Mouse (Mus musculus) kidney, embryonic 14.5 days (tissue): ENCODE measurements around the gene Nr3c2. TPM values are rescaled to one million over a fixed set of nuclear protein-coding genes. Genes with fewer than 3 reads are reported as not detected.

Experiments used
- ATAC-seq: fragments of 200-750 bp; cut with Nextera tagmentation; 2 replicates; pipeline ENCODE4 v1.8.0; 2017; ENCODE audit warnings: moderate number of reproducible peaks, mild to moderate bottlenecking, moderate TSS enrichment, moderate library complexity; ENCODE audit not compliant: low FRiP score, low TSS enrichment
- H3K27ac ChIP-seq: fragments of 300-500 bp; sonication (generic); 2 replicates; pipeline ENCODE4 v1.5.1; 2014; ENCODE audit warnings: low read depth, mild to moderate bottlenecking, low read length, moderate library complexity, mixed read lengths
- H3K27me3 ChIP-seq: fragments of 300-500 bp; sonication (generic); 2 replicates; pipeline ENCODE4 v1.6.1; 2014; ENCODE audit warnings: mild to moderate bottlenecking, low read length; ENCODE audit not compliant: control insufficient read depth, insufficient read depth
- H3K36me3 ChIP-seq: fragments of 300-500 bp; sonication (generic); 2 replicates; pipeline ENCODE4 v1.6.1; 2014; ENCODE audit warnings: low read length, mixed read lengths; ENCODE audit not compliant: control insufficient read depth, insufficient read depth
- H3K4me1 ChIP-seq: fragments of 300-500 bp; sonication (generic); 2 replicates; pipeline ENCODE4 v1.6.1; 2014; ENCODE audit warnings: low read length, mixed read lengths; ENCODE audit not compliant: control insufficient read depth, insufficient read depth
- H3K4me2 ChIP-seq: fragments of 300-500 bp; sonication (generic); replicated peaks from 2 replicates; pipeline ENCODE4 v1.6.1; 2014; ENCODE audit warnings: low read depth, mild to moderate bottlenecking, low read length
- H3K4me3 ChIP-seq: fragments of 300-500 bp; sonication (generic); 2 replicates; pipeline ENCODE4 v1.5.1; 2014; ENCODE audit warnings: mild to moderate bottlenecking, low read length
- H3K9ac ChIP-seq: fragments of 300-500 bp; sonication (generic); 2 replicates; pipeline ENCODE4 v1.6.1; 2014; ENCODE audit warnings: low read depth, mild to moderate bottlenecking, low read length, moderate library complexity
- H3K9me3 ChIP-seq: fragments of 300-500 bp; sonication (generic); 2 replicates; pipeline ENCODE4 v1.6.1; 2016; ENCODE audit warnings: low read length; ENCODE audit not compliant: control insufficient read depth
- WGBS: fragments of 180-500 bp; shearing (Covaris S2); extraction: QIAGEN DNeasy Blood & Tissue Kit; methylation state at CpG from one replicate; pipeline ENCODE4 v1.1.7; 2014; 5-methylcytosine and 5-hydroxymethylcytosine counted together
- polyA plus RNA-seq: library from polyadenylated mRNA; unstranded; fragments of >200 nt; fragmentation: Nextera tagmentation; extraction: Ambion mirVana; gene quantifications from 2 replicates; pipeline ENCODE4 v1.2.1, GENCODE M21; 2014

Nr3c2 gene
- 1.4 and 3.2 TPM in 2 replicates for polyA plus RNA-seq

DNA sequence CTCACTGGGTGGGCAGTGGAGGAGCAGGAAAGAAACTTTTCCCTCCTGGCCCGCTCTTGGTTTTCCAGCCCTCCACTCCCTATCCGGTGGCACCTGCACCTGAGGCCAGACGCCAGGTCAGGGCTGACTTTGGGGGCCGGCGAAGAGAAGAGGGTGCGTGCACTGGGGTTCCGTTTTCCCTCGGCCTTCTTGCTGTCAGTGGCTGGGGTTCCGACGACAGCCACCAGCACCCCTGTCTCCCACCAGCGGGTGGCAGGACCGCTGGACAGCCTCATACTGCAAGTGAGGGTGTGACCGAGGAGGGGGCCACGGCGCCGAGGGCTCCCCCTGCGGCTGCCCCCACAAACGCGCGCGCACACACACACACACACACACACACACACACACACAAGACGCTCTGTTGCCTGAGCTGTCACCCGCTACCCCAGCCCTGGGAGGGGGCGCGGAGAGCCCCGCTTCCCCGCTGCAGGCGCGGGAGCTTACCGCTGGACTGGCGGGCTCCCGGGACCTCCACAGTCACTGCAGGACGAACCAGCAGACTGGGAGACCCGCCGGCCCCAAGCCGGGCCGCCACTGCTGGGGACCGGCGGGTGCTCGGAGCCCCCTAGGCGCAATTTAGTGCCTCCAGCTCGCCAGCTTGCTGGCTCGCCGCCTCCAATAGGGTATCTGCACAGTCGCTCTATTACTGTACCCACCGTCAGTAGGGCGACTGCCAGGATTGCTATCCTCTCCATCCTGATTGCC lies at the start of gene Nr3c2:
Gene Nr3c2 (plus strand): TSS at position 32 of the 744 bp plus-strand sequence.
- under 1% methylated on average over 45 of the region's 47 CpGs for WGBS
- H3K9me3 ChIP-seq = no peaks in the 10 kb centered on the region
- H3K4me3 ChIP-seq = peak within 1 kb of the TSS; percentile 49
- H3K27me3 ChIP-seq = peaks cover 43% of the 10 kb centered on the region
- H3K4me2 ChIP-seq = peak within 1 kb of the TSS; percentile 83
- ATAC-seq = no peak
- H3K9ac ChIP-seq = peak within 1 kb of the TSS; percentile 38
- peaks cover 11% of the 10 kb centered on the region; the same call in 1 of the 2 replicates for H3K4me1 ChIP-seq
- H3K36me3 ChIP-seq = no peaks in the 10 kb centered on the region
- no peak within 1 kb of the TSS for H3K27ac ChIP-seq

DNA sequence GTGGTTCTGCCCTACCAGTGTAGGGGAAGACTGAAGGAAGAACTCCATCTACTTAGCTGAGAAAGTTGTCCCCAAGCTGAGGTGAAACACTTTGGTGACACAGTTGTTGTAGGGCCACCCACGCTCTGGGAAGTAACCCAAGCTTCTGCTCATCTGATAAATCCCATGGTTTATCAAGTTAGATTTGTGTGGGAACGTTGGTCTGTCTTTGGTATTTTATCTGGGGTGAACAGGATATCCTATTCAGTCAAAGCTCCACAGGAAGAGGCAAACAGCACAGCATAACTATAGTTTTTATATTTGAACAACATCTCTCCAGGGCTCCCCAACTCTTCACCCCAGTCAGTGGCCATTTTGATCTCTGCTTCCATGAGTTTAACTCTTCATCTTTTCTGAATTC lies 40.7 kb upstream of the Nr3c2 start:
- no peak overlapping the region for H3K4me2 ChIP-seq
- ATAC-seq = no peak
- no peaks in the 10 kb centered on the region for H3K36me3 ChIP-seq
- no peaks in the 10 kb centered on the region for H3K9me3 ChIP-seq
- no peak overlapping the region for H3K4me3 ChIP-seq
- H3K4me1 ChIP-seq = no peaks in the 10 kb centered on the region
- H3K27me3 ChIP-seq = no peaks in the 10 kb centered on the region
- no peak overlapping the region for H3K9ac ChIP-seq
- no peak overlapping the region for H3K27ac ChIP-seq
- WGBS = 68% methylated on average over 2 of the region's 2 CpGs

DNA sequence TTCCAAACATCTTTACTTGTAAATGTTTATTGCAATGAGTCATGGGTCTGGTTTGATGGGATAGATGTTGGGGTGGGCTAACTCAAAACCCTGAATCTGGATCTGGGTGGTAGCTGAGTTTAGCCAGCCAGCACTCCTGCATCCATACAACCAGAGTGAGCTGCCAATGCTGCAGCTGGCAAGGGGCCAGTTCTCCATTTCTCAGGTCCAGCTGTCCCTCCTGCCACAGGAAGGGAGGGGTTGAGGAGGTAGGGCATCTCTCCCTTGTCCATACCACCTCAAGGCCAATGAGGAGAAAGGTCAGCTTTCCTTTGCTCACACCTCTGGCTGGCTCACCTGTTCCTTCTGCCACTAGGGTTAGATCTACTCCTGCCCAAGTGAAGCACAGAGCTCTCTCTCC lies 39.5 kb upstream of the Nr3c2 start:
- no peaks in the 10 kb centered on the region for H3K4me1 ChIP-seq
- H3K27ac ChIP-seq = no peak overlapping the region
- no peaks in the 10 kb centered on the region for H3K36me3 ChIP-seq
- H3K9ac ChIP-seq = no peak overlapping the region
- no peak overlapping the region for H3K4me3 ChIP-seq
- no peak overlapping the region for H3K4me2 ChIP-seq
- no peaks in the 10 kb centered on the region for H3K27me3 ChIP-seq
- no peak for ATAC-seq
- H3K9me3 ChIP-seq = no peaks in the 10 kb centered on the region

DNA sequence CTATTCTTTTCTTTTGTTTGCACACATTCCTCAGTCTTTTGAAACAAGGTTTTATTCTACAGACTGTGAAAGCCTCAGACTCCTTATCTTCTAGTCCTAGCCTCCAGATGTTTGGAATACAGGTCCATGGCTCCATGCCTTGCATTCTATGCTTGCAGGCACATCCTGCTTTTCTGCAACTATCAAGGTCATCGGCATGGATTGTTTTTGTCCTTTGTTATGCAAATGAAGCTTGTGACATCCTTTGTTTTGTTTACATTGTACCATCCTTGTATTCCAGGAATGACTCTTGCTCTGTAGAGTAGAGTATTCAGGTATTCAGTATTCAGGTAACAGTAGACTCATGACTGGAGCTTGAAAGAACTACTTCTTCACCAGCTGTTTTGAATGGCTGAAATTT lies 36.2 kb upstream of the Nr3c2 start:
- Histone ChIP-seq H3K9me3 (no peaks in the 10 kb centered on the region), H3K27ac (no peak overlapping the region), H3K9ac (no peak overlapping the region), H3K36me3 (no peaks in the 10 kb centered on the region), H3K4me2 (no peak overlapping the region), H3K4me1 (no peaks in the 10 kb centered on the region), H3K27me3 (no peaks in the 10 kb centered on the region), H3K4me3 (no peak overlapping the region)
- 93% methylated on average over 1 of the region's 1 CpGs for WGBS
- ATAC-seq = no peak

DNA sequence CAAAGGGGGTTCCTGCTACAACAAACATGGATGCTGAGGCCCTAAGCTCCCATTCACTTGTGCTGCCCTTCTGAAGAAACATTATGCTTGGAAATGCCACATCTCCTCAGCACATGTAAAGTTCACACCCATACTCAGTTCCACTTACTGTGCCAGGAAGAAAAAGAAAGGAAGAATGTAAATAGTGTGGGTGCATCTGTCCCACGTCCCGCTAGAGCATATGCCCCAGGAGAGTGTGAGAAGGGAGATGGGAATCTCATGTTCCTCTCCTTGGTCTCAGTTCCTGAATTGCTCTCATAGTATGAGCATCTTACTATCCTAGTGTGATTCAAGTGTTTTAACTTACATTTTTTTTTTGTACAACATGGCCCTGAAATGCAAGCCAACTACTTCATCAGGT lies 22.4 kb upstream of the Nr3c2 start:
- no peak for ATAC-seq
- H3K4me2 ChIP-seq = no peak overlapping the region
- no peak overlapping the region for H3K4me3 ChIP-seq
- H3K36me3 ChIP-seq = no peaks in the 10 kb centered on the region
- H3K4me1 ChIP-seq = no peaks in the 10 kb centered on the region
- WGBS = 98% methylated on average over 2 of the region's 2 CpGs
- H3K9me3 ChIP-seq = no peaks in the 10 kb centered on the region
- H3K27ac ChIP-seq = no peak overlapping the region
- no peak overlapping the region for H3K9ac ChIP-seq
- H3K27me3 ChIP-seq = no peaks in the 10 kb centered on the region

DNA sequence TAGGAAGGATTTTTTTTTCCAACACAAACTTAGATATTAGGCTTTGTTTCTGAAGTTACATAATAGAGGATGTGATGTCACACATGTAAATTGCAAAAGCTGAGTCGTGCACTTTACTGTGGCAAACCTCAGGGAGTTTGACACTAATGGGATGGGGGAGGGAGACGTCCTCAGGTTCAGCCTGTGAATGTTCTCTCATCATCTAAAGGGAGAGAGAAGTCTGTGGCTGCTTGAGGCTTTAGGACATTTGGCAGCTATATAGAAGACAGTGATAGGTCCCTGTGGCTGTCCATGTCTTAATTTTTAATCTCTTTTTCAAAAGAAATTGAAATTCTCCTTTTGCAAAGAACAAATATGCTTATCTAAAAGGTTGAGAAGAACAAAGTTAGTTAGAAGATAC lies 2.2 kb upstream of the Nr3c2 start:
- H3K27ac ChIP-seq = no peak overlapping the region
- no peak overlapping the region for H3K4me2 ChIP-seq
- ATAC-seq = no peak
- H3K9ac ChIP-seq = no peak overlapping the region
- peaks cover 33% of the 10 kb centered on the region for H3K27me3 ChIP-seq
- H3K36me3 ChIP-seq = no peaks in the 10 kb centered on the region
- no peaks in the 10 kb centered on the region for H3K9me3 ChIP-seq
- H3K4me3 ChIP-seq = no peak overlapping the region
- WGBS = 2% methylated on average over 2 of the region's 2 CpGs
- peaks cover 8% of the 10 kb centered on the region; the same call in 1 of the 2 replicates for H3K4me1 ChIP-seq

DNA sequence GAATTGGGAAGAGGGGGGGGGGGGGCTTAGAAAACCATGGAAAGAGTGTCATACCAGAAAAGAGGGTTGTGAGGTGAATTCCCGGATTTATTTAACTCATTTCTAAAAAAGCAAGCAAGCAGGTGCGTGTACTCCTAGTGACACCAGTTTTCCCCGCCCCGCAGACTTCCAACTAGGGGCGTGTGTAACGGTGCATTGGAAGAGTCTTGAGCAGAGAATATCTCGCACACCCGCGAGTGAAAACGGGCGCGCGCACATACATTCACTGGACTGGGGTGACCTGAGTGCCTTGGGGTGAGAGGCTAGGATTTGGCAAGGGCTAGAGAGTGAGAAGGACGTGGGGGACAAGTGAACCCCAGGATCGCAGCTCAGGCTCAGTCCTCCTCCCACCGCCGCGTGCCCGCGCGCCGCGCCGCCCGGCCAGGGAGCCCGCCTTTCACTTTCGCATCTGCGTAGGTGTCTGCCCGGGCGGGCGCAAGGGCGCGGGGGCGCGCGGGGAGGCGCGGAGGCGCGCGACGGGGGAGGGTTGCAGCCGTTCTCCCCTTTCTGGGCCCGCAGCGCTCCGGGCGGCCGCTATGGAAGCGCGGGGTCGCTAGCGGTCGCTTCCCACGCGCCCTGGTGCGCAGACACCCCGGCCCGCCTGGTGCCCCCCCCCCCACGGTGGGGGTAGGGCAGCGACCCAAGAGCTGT lies 376 bp upstream of the Nr3c2 start:
- Histone ChIP-seq H3K4me2 (peak overlapping the region; percentile 83), H3K9ac (peak overlapping the region; percentile 38), H3K4me1 (peaks cover 11% of the 10 kb centered on the region; the same call in 1 of the 2 replicates), H3K4me3 (peak overlapping the region; percentile 49), H3K27ac (no peak overlapping the region), H3K9me3 (no peaks in the 10 kb centered on the region), H3K27me3 (peaks cover 43% of the 10 kb centered on the region), H3K36me3 (no peaks in the 10 kb centered on the region)
- peak; percentile 10; the same call in 1 of the 2 replicates for ATAC-seq
- under 1% methylated on average over 43 of the region's 60 CpGs for WGBS

DNA sequence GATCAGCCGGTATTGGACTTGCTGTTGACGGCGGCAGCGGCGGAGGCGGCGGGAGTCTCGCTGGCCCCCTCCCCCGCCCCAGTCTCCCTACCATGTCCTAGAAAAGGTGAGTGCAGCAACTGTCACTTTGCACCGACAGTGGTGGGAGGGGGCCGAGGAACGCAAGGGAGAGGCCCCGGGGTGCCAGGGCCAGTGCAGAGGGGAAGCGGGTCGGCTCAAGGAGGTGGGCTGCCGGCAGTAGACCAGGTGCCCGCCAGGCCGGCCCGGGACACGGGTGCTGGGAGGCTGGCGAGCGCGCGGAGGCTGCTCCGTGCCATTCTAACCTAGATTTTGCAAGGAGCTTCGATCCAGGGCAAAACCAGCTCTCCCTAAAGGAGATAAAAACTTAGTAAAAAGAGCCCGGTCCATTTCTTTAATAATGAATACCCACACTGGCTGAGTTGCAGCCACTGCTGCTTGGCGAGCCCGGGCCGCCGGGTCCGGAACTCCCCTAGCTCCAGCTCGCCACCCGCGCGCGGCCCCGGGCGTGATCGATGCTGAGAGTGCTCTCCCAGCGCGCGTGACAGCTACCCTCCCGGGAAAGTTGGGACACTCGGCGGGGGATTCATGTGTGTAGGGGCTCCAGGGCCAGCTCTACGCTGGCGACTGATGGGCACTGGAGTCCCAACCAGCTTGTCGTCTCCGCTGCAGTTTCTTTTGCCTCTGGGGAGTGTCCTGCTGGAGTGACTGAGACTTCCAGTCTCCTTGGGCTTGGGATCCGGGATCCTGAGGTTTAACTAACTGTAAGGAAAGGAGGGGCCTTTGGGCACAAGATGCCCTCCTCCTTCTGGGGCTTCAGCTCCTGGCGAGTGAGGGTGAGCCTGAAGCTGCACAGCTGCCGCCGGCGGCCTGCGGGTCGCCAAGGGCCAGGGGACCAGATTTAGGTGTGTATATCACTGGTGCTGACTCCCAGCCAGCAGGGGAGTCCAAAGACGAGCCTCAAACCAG lies 1.2 kb downstream of the Nr3c2 start:
- Histone ChIP-seq H3K4me3 (peak overlapping the region; percentile 49), H3K36me3 (no peaks in the 10 kb centered on the region), H3K4me2 (peak overlapping the region; percentile 83), H3K4me1 (peaks cover 11% of the 10 kb centered on the region; the same call in 1 of the 2 replicates), H3K27ac (no peak overlapping the region), H3K27me3 (peaks cover 47% of the 10 kb centered on the region), H3K9ac (peak overlapping the region; percentile 38), H3K9me3 (no peaks in the 10 kb centered on the region)
- no peak for ATAC-seq
- under 1% methylated on average over 58 of the region's 58 CpGs for WGBS
